Mouse (Mus musculus): ENCODE results near the gene Hhatl. TPM values are rescaled to one million over a fixed set of nuclear protein-coding genes. Genes with fewer than 3 reads are reported as not detected.
A peak's percentile ranks its signal among the peaks of the same experiment; 100 is the strongest.

The Hhatl gene
- polyA plus RNA-seq, 1 experiment from 2014 or later, result 0.40 TPM

- DNase-seq (ENCODE audit: low spot score), result no peak
Measured at GRCm38 (mm10) chr9:121807947-121808346, 15.6 kb upstream of the Hhatl start.

- DNase-seq (ENCODE audit: low spot score), result no peak
Measured at GRCm38 (mm10) chr9:121807546-121807945, 15.2 kb upstream of the Hhatl start.

GRCm38 (mm10) chr9:121802747-121803146, 10.4 kb upstream of the Hhatl start:
- DNase-seq (ENCODE audit: low spot score), result no peak

- DNase-seq (ENCODE audit: low spot score), result no peak
Measured at GRCm38 (mm10) chr9:121798887-121799520, 6.7 kb upstream of the Hhatl start.

- no peak for DNase-seq (ENCODE audit: low spot score)
Measured at GRCm38 (mm10) chr9:121797722-121798121, 5.4 kb upstream of the Hhatl start.

- no peak for DNase-seq (ENCODE audit: low spot score)
Measured at GRCm38 (mm10) chr9:121794972-121795539, 2.7 kb upstream of the Hhatl start.

GRCm38 (mm10) chr9:121791206-121791605, 1.1 kb downstream of the Hhatl start:
- peak; percentile 12 for DNase-seq (ENCODE audit: low spot score)

- no peak for DNase-seq (ENCODE audit: low spot score)
Measured at GRCm38 (mm10) chr9:121786359-121786758, 5.9 kb downstream of the Hhatl start.

GRCm38 (mm10) chr9:121785261-121785660, 7.0 kb downstream of the Hhatl start:
- DNase-seq (ENCODE audit: low spot score), result no peak

- no peak for DNase-seq (ENCODE audit: low spot score)
Measured at GRCm38 (mm10) chr9:121784801-121785200, 7.5 kb downstream of the Hhatl start.

GRCm38 (mm10) chr9:121778066-121778624, 14.2 kb downstream of the Hhatl start:
- no peak for DNase-seq (ENCODE audit: low spot score)

GRCm38 (mm10) chr9:121777484-121778065, 14.7 kb downstream of the Hhatl start, which contains the start of gene Klhl40:
Gene Klhl40, plus strand, starts transcription at chr9:121777607.
- no peak for DNase-seq (ENCODE audit: low spot score)

GRCm38 (mm10) chr9:121776511-121776910, 15.8 kb downstream of the Hhatl start:
- no peak for DNase-seq (ENCODE audit: low spot score)

- DNase-seq (ENCODE audit: low spot score), result no peak
Measured at GRCm38 (mm10) chr9:121775951-121776350, 16.4 kb downstream of the Hhatl start.

- no peak for DNase-seq (ENCODE audit: low spot score)
Measured at GRCm38 (mm10) chr9:121772412-121772811, 19.9 kb downstream of the Hhatl start.

GRCm38 (mm10) chr9:121765166-121765855, 27.0 kb downstream of the Hhatl start:
- DNase-seq (ENCODE audit: low spot score), result no peak

- no peak for DNase-seq (ENCODE audit: low spot score)
Measured at GRCm38 (mm10) chr9:121763716-121764115, 28.6 kb downstream of the Hhatl start.

GRCm38 (mm10) chr9:121762761-121763160, 29.5 kb downstream of the Hhatl start:
- DNase-seq (ENCODE audit: low spot score), result no peak

- DNase-seq (ENCODE audit: low spot score), result no peak
Measured at GRCm38 (mm10) chr9:121762248-121762647, 30.1 kb downstream of the Hhatl start.

GRCm38 (mm10) chr9:121761787-121762186, 30.5 kb downstream of the Hhatl start:
- DNase-seq (ENCODE audit: low spot score), result no peak

- no peak for DNase-seq (ENCODE audit: low spot score)
Measured at GRCm38 (mm10) chr9:121761091-121761665, 31.1 kb downstream of the Hhatl start.
